Mouse (Mus musculus) adrenal gland, postnatal 36 days (tissue): Measurements from ENCODE around the gene Mob1b. TPM values are rescaled to one million over a fixed set of nuclear protein-coding genes. Genes with fewer than 3 reads are reported as not detected.

Experiments
- DNase-seq, 2 experiments: peaks; one replicate each; pipeline ENCODE4 v3.0.0; 2021; ENCODE audit warnings: mixed read lengths in 1 of 2
- total RNA-seq, 2 experiments: library from RNA; stranded (reverse); gene quantifications; 2 replicates each; pipeline ENCODE4 v1.2.3; 2021

Mob1b gene
- total RNA-seq, 2 experiments from 2014 or later, result 36.9 to 46.7 TPM

DNA sequence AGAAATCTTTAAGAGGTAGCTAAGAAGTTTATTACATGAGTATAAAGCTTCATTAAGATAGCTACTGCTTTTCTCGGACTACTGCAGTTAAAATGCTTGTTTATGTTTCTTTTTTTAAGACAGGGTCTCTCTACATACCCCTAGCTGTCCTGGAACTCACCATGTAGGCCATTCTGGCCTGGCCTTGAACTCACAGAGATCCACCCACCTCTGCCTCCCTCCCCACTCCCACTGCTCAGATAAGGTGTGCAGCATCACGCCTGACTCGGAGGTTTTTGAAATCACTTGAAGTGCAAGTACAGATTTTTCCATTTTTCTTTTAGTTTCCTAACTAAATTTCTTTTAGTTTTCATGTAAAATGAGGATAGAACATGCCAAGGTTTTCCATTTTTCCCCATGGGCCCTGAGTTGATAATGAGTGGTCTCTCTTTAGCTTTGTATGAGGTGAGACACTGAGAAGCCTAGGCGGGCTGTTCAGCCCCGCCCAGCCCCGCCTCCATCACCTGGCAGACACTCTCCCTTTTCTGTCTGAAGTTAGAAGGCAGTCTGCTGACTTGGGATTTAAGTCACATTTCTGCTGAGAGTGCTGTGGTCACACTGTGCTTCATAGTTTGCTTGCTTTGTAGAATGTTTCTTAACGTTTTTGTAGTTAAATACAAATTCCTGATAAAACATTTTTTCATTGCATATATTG, 61.6 kb downstream of the Mob1b start:
- no peak for DNase-seq

DNA sequence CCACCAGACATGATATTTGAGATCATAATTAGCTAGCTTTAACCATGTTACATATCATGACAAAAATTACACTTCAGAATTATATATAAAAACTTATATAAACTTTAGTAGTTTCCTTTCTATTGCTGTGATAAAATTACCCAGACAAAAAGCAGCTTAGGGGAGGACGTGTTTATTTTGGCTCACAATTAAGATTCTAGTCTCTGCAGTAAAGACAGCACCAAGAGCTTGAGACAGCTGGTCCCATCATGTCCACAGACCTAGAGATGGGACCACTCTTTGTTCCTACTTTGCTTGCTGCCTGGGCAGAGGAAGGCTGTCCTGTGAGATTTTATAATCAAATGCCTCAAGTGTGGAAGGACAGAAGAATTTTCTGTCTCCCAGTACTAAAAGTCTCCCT, 64.4 kb downstream of the Mob1b start:
- DNase-seq, result no peak

DNA sequence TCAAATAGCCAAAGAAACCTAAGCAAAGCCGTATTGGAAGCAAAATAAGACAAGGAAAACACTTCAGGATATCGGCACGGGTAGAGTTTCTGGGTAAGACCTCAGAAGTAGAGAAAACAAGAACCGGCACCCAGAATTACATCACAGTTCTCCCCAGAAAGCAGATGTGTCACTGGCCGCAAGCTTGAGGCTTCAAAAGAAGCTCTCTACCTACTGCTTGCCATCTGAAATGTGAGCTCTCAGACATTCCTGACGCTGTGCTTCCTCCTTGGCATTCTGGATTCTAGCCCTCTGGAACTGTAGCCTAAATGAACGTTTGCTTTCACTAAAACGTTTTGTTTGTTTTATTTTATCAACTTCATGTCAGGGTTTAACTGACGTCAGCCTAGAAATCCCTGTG, 70.0 kb downstream of the Mob1b start:
- DNase-seq, result no peak

DNA sequence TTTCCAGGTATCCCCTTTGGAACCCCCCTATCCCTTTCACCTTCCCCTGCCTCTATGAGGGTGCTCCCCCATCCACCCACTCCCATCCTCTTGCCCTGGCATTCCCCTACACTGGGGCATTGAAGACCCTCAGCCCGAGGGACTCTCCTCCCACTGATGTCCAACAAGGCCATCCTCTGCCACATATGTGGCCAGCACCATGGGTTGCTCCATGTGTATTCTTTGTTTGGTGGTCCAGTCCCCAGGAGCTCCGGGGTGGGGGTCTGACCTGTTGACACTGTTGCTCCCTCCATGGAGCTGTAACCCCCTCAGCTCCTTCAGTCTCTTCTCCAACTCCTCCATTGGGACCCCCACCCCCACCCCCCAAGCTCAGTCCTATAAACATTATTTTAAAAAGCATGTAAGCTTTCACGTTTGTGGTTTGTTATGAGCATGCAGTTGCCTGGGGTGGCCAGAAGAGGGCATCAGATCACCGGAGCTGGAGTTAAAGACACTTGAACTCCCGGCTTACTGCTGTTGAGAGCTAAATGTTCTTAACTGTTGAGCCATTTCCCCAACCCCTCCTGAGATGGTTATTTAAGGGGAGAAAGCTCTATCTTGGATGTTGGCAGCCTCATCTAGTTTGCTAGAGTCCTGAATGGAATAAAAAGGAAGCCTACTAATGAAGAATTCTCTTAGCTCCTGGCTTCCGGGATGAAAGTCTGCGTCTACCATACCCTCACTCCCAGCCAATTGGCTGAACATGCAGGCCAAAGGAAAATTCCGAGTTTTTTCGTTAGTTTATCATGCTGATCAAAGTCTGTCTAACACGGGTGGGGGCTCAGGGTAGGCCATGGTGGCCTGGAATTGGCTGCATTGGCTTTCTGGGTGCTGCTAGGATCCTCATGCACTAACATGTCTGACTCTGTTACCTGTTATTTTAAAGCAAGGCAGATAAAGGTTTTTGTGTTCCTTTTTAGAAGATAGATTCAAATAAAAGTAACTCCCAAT, 70.9 kb downstream of the Mob1b start:
- peak; percentile 34 to 59 for DNase-seq

GRCm38 (mm10) chr5:88793676-88794075, 73.0 kb downstream of the Mob1b start:
- DNase-seq, result no peak

GRCm38 (mm10) chr5:88795910-88796584, 75.4 kb downstream of the Mob1b start:
- DNase-seq, result no peak

GRCm38 (mm10) chr5:88796588-88796987, 75.9 kb downstream of the Mob1b start:
- peak in 1 of 2 experiments; percentile 8 for DNase-seq

DNA sequence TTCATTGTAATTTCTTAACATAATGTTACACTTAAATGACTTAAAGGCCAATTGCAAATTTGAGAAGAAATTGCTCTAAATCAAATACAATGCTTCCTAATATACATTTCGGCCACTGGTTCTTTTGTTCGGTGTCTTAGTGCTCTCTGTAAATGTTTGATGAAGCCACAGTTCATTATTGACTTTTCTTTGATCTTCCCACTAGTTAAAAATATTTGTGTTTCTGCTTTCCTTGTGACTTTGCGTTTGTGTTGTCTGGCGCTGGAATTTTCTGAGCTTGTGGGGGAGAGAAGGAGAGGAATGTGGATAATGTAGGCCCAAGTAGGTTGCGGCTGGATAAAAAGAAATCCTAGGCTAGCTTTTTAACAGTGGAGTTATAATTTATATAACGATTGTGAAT, 76.5 kb downstream of the Mob1b start:
- no peak for DNase-seq

DNA sequence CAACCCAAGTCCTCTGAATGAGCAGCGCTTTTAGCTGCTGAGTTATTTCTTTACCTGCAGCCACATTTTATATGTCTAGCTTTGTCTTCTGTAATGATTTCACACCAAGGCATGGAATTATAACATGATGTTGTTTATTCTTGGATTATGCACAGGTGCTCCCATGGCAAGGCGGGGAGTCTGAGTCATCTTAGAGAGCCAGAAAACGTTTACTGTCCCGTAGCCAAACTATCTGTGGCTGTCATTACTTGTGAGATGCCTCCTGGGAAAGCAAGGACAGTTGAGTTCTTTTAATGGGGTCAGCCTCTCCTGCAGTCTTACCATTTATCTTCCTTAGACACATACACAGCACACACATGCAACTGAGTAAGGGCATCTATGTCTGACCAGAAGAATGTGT, 85.0 kb downstream of the Mob1b start:
- no peak for DNase-seq

DNA sequence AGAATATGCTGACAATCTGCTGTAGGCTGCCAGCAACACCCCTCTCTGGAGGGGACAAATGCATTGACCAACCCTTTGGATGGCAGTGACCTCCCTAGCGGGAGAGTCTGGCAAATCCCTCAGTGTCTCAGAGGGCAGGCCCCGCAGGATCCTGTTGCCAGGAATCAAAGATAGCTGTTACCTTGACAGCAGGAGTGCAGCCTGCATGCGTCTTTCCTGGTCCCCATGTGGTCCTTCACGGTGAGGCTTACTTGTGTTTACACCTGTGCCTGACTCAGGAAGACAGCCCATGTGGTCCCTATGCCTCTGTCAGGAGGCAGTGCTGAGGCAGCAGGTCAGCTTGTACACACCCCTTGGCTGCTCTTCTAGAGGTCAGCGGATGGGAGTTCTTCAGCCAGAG, 85.6 kb downstream of the Mob1b start:
- no peak for DNase-seq

- DNase-seq, result no peak
Measured at GRCm38 (mm10) chr5:88807342-88807741, 86.7 kb downstream of the Mob1b start.

- no peak for DNase-seq
Measured at GRCm38 (mm10) chr5:88813188-88813587, 92.5 kb downstream of the Mob1b start.

Other genes starting within 250 kb of the Mob1b start
- not detected for gene Enam, start 232.9 kb upstream of the Mob1b start, total RNA-seq
- gene Jchain, start 193.0 kb upstream of the Mob1b start, total RNA-seq, result under 1 TPM; 0.30 TPM
- 10 to 100 TPM; 32.5 to 34.2 TPM for gene Utp3, start 166.4 kb upstream of the Mob1b start, total RNA-seq
- gene Rufy3, start 155.8 kb upstream of the Mob1b start, total RNA-seq, result 10 to 100 TPM; 22.2 to 30.7 TPM
- gene Grsf1, start 44.7 kb upstream of the Mob1b start, total RNA-seq, result 100 to 1,000 TPM; 120 to 151 TPM
- 1 to 10 TPM; 3.6 to 5.1 TPM for gene Dck, start 44.1 kb downstream of the Mob1b start, total RNA-seq
- 10 to 100 TPM; 20.1 to 61.2 TPM for gene Slc4a4, start 166.0 kb downstream of the Mob1b start, total RNA-seq